Comparison of ENCODE assay signal across 10 mouse cellular contexts in the genomic region with DNA sequence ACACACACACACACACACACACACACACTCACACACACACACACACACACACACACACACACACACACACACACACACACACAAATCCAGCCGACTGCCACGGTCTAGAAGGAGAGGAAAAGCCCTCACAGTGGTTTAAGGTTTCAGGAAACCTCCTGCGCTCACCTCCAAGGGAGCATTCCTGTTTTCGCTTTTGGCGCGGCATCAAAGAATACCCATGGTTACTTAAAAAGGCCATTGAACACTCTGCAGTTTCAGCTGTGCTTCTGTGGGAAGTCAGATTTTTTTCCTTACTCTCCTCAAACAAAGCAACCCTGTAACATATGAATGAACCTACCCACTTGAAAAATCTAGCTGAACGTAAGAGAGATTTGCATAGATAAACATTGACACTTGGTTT.
DNase-seq lines count a peak whose midpoint lies in the region; ATAC-seq and TF ChIP-seq lines count a peak whose summit lies in the region.
"Had no signal": no experiment of that assay in that cellular context is flagged by ENCODE, and none has a peak within 500 bp of the region (broad histone marks: within the 10 kb centered on the region; RNA-seq: fewer than 3 reads in every experiment).

No protein-coding gene starts in this region.

- H3K9me3 ChIP-seq in kidney, postnatal 0 days (replicated peaks; ENCODE audit: low read length), result no peaks in the 10 kb centered on the region
- H3K9me3 ChIP-seq: midbrain, embryonic 12.5 days had no signal

- no peak for TF ChIP-seq CTCF in left cerebral cortex, adult 2 months (IDR thresholded peaks at IDR 0.05)
- TF ChIP-seq CTCF in kidney, postnatal 0 days (IDR thresholded peaks at IDR 0.05; ENCODE audit: low read depth), result no peak

- no peaks in the 10 kb centered on the region for H3K4me1 ChIP-seq in kidney, postnatal 0 days (replicated peaks; ENCODE audit: insufficient read depth, low read length)

- H3K36me3 ChIP-seq in kidney, postnatal 0 days (ENCODE audit: insufficient read depth, low read length), result no peaks in the 10 kb centered on the region; the same call in 1 of the 2 replicates
- H3K36me3 ChIP-seq: G1E; midbrain, embryonic 12.5 days had no signal

- H3K9ac ChIP-seq in kidney, postnatal 0 days (ENCODE audit: low read depth, low read length), result no peak overlapping the region
- H3K9ac ChIP-seq: midbrain, embryonic 12.5 days had no signal

- intact Hi-C loops in left cerebral cortex, postnatal 10 days (cut with DNase I), result no loop called here
- intact Hi-C loops in left cerebral cortex, adult 2 months (cut with DNase I), result no loop called here

- H3K4me3 ChIP-seq in left cerebral cortex, adult 2 months, result no peak overlapping the region
- H3K4me3 ChIP-seq in kidney, postnatal 0 days (replicated peaks; ENCODE audit: low read depth, low read length), result no peak overlapping the region
- H3K4me3 ChIP-seq: midbrain, embryonic 12.5 days had no signal

- DNase-seq in left cerebral cortex, postnatal 10 days (ENCODE audit: extremely low spot score in 1 of 2, low spot score in 2 of 2), result peak; percentile 7 to 85
- no peak for DNase-seq in left cerebral cortex, adult 2 months (ENCODE audit: extremely low spot score in 1 of 2, low spot score in 2 of 2)
- DNase-seq in embryo, embryonic 11.5 days (ENCODE audit: low read depth, low spot score), result peak; percentile 37
- DNase-seq in kidney, postnatal 0 days (ENCODE audit: low spot score), result peak; percentile 89
- DNase-seq in lung, postnatal 25 days (ENCODE audit: low spot score), result peak; percentile 78
- DNase-seq in gastrocnemius, adult 8-10 months (ENCODE audit: low spot score in 2 of 2), result no peak
- DNase-seq in spleen, postnatal 4 days (ENCODE audit: low spot score in 2 of 2), result no peak
- DNase-seq in urinary bladder, postnatal 25 days (ENCODE audit: low spot score), result no peak

- WGBS in kidney, postnatal 0 days, result under 1% methylated on average over 7 of the region's 7 CpGs

- H3K27me3 ChIP-seq in kidney, postnatal 0 days (ENCODE audit: insufficient read depth, low read length), result no peaks in the 10 kb centered on the region
- H3K27me3 ChIP-seq: midbrain, embryonic 12.5 days had no signal

- H3K4me2 ChIP-seq in kidney, postnatal 0 days (ENCODE audit: low read length), result no peak overlapping the region; the same call in 1 of the 2 replicates
- H3K4me2 ChIP-seq: midbrain, embryonic 12.5 days had no signal

- H3K27ac ChIP-seq in left cerebral cortex, adult 2 months, result no peak overlapping the region
- no peak overlapping the region for H3K27ac ChIP-seq in kidney, postnatal 0 days
- H3K27ac ChIP-seq: midbrain, embryonic 12.5 days had no signal

- peak; percentile 64 for ATAC-seq in kidney, postnatal 0 days (replicated peaks; ENCODE audit: low FRiP score, low read depth)

Comparison
In these comparisons a context has a peak if more than half of its experiments do, and no peak if none do; other contexts are left out.
1. DNase-seq: peak in left cerebral cortex, postnatal 10 days (2 of 2), embryo, embryonic 11.5 days (single experiment), kidney, postnatal 0 days (single experiment) and lung, postnatal 25 days (single experiment); none in left cerebral cortex, adult 2 months (0 of 2), gastrocnemius, adult 8-10 months (0 of 2), spleen, postnatal 4 days (0 of 2) and urinary bladder, postnatal 25 days (single experiment).